9 mouse cellular contexts compared by ENCODE assay signal in genomic region chr4:102087566-102088234, GRCm38 (mm10). TPM values are rescaled to one million over a fixed set of nuclear protein-coding genes. Genes with fewer than 3 reads are reported as not detected.
DNase-seq lines count a peak whose midpoint lies in the region; ATAC-seq and TF ChIP-seq lines count a peak whose summit lies in the region.
"Had no signal": no experiment of that assay in that cellular context is flagged by ENCODE, and none has a peak within 500 bp of the region (broad histone marks: within the 10 kb centered on the region; RNA-seq: fewer than 3 reads in every experiment).

No protein-coding gene starts in this region.

- H3K4me3 ChIP-seq in kidney, adult 2 months (ENCODE audit: insufficient read depth, low read depth, low read length) = peak overlapping the region; percentile 45
- peak overlapping the region; percentile 38 for H3K4me3 ChIP-seq in small intestine, adult 2 months (ENCODE audit: low read depth, low read length)

- H3K4me1 ChIP-seq in kidney, adult 2 months (ENCODE audit: control insufficient read depth, insufficient read depth, low read length) = no peaks in the 10 kb centered on the region
- no peaks in the 10 kb centered on the region for H3K4me1 ChIP-seq in small intestine, adult 2 months (ENCODE audit: control insufficient read depth, insufficient read depth, insufficient read length, low read length)

- no peak for TF ChIP-seq CTCF in kidney, adult 2 months (conservative IDR thresholded peaks at IDR 0.05; ENCODE audit: insufficient read depth, insufficient read length, low read depth, low read length)
- TF ChIP-seq CTCF in small intestine, adult 2 months (IDR thresholded peaks at IDR 0.05; ENCODE audit: extremely low read depth, insufficient read length, insufficient replicate concordance, low read depth, low read length) = no peak

- peak; percentile 78 for ATAC-seq in frontal cortex, adult (ENCODE audit: low TSS enrichment)

- peaks cover 2% of the 10 kb centered on the region; the same call in 1 of the 2 replicates for H3K27me3 ChIP-seq in kidney, adult 2 months (replicated peaks; ENCODE audit: control insufficient read depth, insufficient read depth, low read length)
- H3K27me3 ChIP-seq in small intestine, adult 2 months (ENCODE audit: control insufficient read depth, insufficient read depth, low read length) = peaks cover 13% of the 10 kb centered on the region

- no peaks in the 10 kb centered on the region for H3K36me3 ChIP-seq in kidney, adult 2 months (ENCODE audit: control insufficient read depth, insufficient read depth, low read length)
- no peaks in the 10 kb centered on the region for H3K36me3 ChIP-seq in small intestine, adult 2 months (ENCODE audit: control insufficient read depth, insufficient read depth, low read length)

- no peak overlapping the region for H3K27ac ChIP-seq in kidney, adult 2 months (ENCODE audit: insufficient read depth, low read depth, low read length)
- no peak overlapping the region for H3K27ac ChIP-seq in small intestine, adult 2 months (ENCODE audit: insufficient read depth, low read depth, low read length)
- H3K27ac ChIP-seq: macrophage had no signal

- under 1% methylated on average over 64 of the region's 64 CpGs for WGBS in kidney, adult 2 months
- whole genome bisulfite sequencing in small intestine, adult 2 months = 4% methylated on average over 64 of the region's 64 CpGs

- DNase-seq in kidney, adult 2 months = no peak
- no peak for DNase-seq in kidney, adult 9 months
- peak; percentile 86 for DNase-seq in cerebellum, adult 9-11 months
- peak; percentile 25 to 44 for DNase-seq in kidney, postnatal 4 days
- peak; percentile 4 for DNase-seq in lung, postnatal 10 days
- DNase-seq in thymus, postnatal 14 days = no peak

- no peak for TF ChIP-seq POLR2A in kidney, adult 2 months (IDR thresholded peaks at IDR 0.05; ENCODE audit: low read depth, low read length)
- no peak for TF ChIP-seq POLR2A in small intestine, adult 2 months (IDR thresholded peaks at IDR 0.05; ENCODE audit: low read depth, low read length)

RNA-seq across cellular contexts. Expression of gene Pde4b, which starts 0.4 kb away (rescaled TPM):
- polyA plus RNA-seq in kidney, adult 2 months (2012; rRNA removed) = 8.7 and 11.5 TPM in 2 replicates
- polyA plus RNA-seq in small intestine, adult 2 months (2012; rRNA removed) = 1.8 and 2.5 TPM in 2 replicates

Comparison
In these comparisons a context has a peak if more than half of its experiments do, and no peak if none do; other contexts are left out.
1. DNase-seq: peak in cerebellum, adult 9-11 months (single experiment), kidney, postnatal 4 days (2 of 2) and lung, postnatal 10 days (single experiment); none in kidney, adult 2 months (single experiment), kidney, adult 9 months (single experiment) and thymus, postnatal 14 days (single experiment).